Mouse (Mus musculus) testis, postnatal 10 days (tissue): ENCODE data around the gene Tfpi.
"Not testable (repeated sequence)": the region's sequence is repeated elsewhere in the genome, so short reads cannot be mapped to it uniquely, and the experiment has no call there.

Experiments used
- DNase-seq: peaks from one replicate; pipeline ENCODE4 v3.0.0; 2021; ENCODE audit warnings: low spot score

Tfpi gene

DNA sequence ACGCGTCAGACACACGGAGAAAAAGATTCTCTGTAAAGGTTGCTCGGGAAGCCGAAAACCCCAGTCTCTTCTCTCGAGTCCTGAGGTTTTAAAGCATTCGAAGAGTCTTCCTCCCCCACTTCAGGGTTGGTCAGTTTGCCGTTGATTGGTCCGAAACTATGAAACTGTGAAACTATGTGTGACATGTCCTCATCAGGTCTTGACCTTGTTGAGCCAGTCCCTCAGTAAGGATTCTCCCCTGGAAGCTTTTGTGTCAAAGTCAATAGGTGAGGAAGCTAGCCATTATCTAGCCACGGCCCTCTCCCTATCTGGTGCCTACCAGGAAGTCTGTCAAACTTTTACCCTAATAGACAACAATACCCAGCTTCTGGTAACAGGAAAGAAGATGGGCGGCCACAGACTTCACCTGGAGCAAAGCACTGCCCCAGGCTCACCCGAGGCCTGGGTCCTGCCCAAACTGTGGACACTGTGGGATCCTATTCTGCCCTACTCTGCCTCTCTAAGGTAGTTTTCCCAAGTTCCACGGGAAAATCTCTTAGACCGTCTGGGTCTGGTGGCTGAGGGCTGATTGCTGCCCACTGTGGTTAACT lies 2.5 kb downstream of the Tfpi start:
- no peak for DNase-seq

DNA sequence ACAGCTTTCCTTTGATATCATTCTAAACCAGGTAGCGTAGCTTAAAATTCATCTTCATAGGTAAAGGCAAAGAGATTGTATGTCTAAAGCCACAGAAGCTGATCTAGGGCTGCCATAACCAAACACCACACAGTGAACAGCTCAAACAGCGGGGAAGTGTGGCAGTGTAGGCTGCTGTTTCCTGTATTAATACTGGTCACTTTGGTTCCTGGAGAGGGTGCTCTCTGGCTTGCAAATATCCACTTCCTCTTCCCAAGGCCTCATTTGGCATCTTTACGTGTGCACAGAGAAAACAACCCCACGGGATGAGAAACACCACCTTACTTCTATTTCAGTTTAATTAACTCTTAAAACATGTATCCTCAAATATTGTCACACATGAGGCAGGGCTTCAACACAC lies 9.2 kb downstream of the Tfpi start:
- no peak for DNase-seq

DNA sequence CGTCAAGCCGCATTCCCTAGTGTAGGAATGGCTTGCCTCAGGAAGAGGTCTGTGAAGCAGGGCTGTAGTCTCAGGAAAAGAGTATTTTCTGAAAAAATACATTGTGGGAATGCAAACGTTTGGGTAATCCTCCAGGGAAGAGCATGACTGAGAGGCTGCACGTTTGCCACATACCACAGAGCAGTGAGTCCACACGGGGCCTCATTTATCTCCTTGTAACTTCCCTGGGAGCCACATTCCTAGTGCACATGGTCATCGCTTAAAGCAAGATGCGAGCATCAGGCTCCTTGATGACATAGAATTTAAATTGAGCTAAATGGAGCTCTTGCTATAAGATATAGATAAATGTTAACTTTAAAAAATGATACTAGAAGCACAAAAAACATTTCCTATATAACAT lies 11.6 kb downstream of the Tfpi start:
- DNase-seq: no peak

DNA sequence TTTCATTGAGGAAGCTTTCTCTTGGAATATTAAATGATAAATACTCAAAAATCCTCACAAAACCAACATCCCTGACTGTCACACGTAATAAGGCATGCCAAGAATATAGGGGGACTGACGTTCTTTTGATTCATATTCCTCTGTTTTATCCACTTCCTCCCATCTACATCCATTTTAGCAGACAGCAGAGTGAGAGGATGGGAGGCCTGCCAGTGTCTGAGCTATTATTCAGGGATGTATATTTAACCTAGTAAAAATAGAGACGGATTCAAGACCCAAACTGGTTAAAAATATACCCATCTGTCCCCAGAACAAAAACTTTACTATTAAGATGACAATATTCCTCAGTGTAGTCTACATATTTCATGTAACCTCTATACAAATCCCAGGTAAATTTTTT lies 14.2 kb downstream of the Tfpi start:
- no peak for DNase-seq

DNA sequence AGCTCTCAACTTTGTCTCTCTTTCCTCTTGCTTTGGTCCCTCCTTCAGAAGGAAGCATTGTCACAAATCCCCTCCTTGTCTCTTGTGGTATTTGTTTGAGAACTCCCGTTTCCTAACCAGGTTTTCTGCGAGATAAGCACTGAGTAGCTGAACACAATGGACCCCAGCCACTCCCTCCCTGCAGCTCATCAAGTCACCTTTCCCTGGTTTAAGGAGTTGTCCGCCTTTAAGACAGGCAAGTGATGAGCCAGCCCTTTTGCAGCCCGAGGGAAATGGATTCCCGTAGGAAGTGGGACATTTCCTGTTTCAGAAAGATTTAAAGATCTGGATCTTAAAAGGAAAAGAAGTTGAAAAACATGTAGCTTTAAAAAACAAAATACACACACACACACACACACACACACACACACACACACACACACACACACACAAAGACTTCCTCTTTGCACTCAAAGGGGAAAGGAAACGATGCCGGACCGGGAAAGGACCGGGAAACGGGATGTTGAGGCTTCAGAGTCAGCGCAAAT lies 16.9 kb downstream of the Tfpi start:
- DNase-seq: no peak

DNA sequence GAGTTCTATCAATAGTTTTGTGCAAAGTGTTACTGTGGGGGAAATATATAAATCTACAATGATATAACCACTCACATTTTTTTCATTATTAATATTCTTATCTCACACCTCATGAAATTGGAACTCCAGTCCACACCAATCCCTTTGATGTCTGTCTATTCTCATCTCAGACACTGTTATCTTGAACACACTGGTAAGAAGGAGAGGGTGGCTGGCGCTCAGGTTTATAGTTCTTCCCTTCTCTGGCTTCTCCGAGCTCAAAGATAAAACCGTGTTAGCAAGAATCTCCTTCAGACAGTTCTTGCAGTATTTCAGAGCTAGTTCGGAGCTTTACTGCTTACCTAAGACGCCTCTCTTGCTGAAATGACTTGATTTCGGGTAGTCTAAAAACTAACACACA lies 19.4 kb downstream of the Tfpi start:
- DNase-seq: no peak

DNA sequence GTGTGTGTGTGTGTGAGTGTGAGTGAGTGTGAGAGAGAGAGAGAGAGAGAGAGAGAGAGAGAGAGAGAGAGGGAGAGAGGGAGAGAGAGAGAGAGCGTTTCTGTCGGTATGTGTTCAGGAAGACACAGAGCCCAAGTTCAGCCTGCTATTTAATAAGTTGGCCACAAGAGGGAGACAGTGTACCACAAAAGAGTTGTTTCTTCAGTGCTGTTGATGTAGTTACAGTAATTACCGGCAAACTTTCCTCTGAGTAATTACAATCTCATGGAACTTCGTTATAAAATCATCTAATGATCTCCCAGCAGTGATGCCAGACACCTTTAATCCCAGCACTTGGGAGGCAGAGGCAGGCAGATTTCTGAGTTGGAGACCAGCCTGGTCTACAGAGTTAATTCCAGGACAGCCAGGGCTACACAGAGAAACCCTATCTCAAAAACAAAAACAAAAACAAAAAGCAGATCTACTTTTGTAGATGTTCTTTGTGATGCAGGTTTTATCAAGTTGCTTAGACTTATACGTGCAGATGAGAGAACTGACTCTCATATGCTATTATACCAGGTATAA lies 21.3 kb downstream of the Tfpi start:
- DNase-seq: no peak

DNA sequence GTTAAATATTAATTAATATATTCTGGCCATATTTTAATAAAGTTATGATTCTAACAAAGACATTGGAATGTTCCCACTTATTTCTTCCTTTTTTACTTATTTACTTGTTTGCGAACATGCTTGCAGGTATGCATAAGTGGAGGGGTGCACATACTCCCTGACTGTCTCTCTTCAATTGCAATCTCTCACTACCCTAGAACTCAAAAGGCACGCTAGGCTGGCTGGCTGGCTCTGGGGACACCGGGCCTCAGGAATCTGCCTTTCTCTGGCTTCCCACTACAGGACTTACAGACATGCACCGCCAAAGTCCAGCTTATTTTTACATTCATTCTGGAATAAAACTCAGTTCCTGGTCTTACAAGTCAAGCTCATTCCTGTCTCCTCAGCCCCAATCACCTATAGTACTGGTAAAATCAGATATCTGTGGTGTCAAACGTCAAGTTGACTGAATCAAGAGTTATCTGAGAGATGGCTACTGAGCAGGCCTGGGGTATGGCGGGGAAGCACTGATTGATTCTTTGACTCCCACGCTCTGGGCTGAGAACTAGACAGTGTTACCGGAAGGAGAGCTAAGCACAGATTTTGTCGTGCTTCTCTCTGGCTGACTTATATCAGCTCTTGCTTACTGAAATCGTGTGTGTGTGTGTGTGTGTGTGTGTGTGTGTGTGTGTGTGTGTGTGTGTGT lies 21.9 kb downstream of the Tfpi start:
- no peak for DNase-seq

DNA sequence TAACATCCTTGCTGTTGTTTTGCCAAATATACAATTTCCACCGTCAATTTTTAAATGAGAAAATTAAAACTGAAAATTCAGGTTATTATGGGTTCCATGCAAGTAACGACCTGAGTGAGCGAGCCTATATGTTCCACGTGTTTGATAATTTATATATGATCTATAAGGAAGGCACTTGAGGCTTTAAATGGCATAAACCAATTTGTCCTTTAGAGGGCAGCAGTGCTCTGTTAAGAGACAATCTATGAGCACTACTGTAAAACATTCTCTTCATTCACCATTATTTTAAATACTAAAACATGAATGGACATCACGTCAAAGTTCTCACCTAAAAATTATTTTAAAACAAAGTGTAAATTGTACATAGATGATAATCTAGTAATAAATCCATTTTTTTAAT lies 22.5 kb downstream of the Tfpi start:
- DNase-seq: no peak

DNA sequence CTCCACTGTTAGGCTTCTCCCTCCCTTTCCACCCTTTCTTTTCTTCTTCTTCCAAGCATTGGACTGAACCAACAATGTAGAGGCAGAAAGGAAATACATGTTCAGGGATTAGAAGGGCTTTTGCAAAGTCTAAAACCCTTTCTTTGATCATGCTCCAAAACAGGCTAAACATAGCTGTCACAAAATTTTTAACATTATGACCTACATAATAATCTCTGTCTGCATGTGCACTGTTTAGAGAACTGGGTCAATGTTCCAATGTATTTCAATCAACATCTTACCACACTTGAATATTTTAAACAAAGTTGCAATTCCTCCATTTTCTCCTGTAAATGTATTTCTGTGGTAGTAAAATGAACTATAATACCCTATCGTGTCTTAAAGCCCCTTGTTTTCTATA lies 31.1 kb downstream of the Tfpi start:
- no peak for DNase-seq

DNA sequence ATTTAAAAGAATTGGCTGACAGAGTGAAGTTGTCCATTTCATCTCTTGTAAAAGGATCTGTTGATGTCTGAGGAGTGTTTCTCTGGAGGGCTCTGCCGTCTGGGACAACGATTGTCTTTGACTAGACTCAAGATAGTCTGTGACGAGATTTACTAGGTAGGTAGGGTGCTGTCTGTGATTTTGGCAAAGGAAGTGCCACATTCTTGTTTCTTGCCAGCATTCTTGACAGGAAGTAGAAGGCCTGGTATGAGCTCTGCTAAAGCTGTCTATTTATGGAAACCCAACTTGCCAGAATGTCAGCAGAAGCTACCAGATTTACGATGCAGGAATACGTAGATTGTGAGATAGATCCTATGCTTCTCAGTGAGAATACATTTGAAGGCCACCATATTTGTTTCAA lies 34.6 kb downstream of the Tfpi start:
- DNase-seq: no peak

DNA sequence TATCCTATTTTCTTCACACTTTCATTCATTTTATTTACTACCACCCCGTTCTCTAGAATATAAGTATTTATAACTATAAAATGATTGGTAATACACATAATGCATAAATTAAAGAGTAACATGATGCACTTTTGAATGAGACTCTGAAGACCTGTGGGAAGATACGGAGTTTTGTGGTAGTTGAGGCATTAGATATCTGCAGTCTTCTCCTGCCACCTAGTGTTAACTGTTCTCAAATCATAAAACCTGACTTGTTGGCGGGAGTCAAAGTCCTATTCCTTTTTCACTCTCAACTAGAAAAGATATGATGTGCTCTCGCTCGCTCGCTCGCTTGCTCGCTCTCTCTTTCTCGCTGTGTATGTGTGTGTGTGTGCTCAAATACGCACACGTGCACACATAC lies 46.9 kb downstream of the Tfpi start:
- no peak for DNase-seq

DNA sequence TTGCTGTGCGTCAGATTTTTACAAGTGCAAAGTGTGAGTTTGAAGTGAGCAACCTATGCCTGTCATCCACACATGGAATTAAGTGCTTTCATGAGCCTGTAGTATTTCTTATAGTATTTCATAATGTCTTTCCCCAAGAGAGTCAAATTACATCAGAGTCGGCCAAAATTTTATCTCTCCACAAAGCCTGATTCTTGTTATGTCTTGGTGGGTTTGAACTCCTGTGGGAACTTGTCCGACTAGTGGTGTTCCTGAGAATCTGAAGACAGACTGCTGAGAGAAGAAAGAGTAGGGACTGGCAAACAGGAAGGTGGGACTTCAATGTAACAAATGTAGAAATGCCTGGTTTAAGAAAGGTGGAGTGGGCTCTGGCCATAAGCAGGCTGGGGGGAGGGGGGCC lies 47.7 kb downstream of the Tfpi start:
- DNase-seq: no peak

DNA sequence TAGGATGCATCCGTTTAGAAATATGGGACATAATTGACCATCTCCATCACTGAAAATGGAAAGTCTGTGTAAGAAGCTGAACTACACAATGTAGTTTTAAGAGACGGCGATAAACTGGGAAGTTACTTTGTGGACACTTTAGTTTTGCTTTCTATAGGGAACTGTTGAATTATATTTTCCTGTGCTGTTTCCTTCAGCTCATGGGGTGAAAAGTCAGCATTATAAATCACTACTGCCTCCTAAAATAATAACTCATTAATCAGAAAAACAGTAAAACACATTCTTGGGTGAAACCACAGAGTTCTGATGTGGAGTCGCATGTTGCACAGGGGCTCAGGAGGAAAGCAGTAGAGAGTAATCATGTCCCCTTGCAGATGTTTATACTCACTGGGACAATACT lies 50.0 kb downstream of the Tfpi start:
- no peak for DNase-seq

DNA sequence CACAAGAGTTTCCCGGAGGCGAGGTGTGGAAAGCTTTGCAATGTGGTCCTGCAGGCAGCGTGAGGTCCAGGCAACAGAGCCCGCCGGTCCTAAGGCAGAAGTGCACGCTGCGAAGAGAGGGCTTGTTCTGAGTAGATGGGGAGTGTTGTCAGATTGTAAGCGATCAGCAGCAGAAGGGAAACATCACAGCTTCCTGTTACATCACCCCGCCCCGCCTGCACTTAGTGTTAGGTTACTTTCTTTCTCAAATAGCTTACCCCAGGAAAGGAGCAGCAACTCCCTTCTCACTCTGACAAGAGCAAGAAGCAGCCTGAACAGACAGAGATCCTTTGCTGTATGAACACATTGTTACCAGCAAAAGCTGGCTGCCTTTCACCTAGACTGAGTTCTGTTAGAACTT lies 51.4 kb downstream of the Tfpi start, which contains the start of gene Calcrl:
Calcrl (minus strand) TSS at position 274 of the 400 bp plus-strand sequence.
- DNase-seq: peak; percentile 61

DNA sequence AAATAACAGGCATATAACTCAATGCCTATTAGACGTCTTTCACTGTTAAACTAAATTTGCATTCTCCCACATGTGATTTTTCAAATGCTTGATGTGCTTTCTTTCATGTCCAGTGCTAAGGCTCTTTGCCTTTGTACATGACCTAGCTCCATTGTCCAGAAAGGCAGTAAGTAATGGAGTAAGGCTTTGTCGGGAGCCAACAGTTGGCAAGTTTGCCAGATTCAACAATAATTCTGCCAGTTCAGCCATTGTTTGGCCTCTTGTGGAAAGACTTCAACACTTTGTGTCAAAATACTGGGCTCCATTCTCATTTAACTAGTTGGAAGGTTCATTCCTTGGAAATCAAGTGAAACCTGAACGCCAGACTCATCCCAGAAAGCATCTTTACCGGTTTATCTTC lies 60.1 kb downstream of the Tfpi start:
- DNase-seq: no peak

DNA sequence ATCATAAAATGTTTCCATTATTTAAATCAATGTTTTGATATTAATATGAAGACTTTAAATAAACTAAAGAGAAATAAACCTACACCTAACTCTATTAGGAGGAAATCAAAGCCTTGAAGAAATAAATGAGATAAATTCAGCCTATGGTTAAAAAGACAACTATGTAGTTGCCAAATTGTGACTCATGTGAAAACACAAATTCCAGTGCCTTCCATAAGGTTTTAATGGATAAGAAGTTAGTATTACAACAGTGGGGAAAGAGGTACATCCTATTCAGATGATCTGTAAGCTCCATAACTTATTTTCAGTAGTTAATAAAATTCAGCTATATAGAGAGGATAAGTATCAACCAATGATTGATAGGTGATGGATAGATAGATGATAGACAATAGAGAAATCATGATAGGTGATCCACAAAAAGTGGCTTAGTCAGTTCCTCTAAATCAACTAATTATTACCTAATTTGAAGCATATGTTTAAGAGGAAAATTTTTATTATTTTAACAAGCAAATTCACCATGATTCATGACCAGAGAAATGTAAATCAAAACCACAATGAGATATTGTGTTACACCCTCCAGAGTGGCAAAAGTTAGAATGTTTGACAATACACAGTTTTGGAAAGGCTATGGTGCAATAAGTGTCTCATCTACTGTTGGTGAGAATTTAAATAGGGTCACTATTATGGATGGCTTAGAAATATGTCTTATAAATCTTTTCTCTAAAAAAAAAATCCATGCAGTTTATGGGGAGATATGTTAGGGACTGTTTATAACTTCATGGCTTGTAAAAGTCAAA lies 66.6 kb downstream of the Tfpi start:
- no peak for DNase-seq

DNA sequence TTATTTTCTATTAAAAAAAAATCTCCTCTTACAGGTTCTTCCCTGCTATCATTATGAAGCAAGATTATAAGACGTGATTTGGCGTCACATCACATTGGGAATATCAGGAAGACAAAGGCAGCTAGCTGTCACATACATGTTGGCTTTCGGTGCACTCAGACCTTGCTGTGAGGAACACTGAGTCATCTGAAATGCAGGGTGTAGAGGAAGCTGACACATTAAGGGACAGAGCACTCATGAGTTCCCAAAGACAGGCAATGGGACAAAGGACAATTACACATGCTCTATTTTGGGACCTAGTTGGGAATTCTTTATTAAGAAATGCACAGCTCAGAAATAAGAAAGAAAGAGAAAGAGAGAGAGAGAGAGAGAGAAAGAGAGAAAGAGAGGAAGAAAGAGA lies 71.7 kb downstream of the Tfpi start:
- DNase-seq: no peak

DNA sequence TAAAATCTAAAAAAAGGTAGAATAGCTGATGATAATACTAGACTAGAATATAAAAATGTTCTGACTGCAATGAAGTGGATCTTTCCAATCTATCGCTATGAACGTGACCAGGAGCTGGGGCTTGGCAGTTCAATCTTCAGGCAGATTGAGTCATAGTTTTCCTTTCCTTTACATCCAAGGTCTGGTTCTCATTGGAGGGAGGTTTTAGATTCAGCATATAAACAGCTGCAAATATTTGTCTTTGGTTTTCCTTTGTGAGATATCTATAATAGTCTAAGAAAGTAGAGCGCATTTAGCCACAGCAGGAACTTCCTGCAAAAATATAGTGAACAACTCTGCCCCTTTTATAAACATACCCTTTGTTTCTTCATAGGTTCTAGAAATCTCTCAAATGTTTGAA lies 73.9 kb downstream of the Tfpi start:
- no peak for DNase-seq

DNA sequence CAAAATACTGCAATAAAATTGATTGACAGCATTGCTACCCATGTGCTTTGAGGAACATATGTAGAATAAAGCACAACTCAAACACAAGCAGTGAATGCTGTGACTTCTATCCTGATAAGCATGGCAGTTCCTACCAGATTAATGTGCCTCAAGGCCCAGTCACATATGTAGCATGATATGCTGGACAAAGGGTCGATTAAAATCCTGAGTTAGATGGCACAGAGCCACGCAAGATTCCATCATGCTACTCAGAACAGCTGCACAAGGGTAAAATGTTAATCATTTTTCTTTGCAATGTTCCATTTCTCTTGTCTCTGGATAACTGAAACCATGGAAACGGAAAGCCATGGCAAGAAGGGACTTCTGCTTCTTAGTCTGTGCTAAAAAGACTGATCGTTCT lies 80.0 kb downstream of the Tfpi start:
- DNase-seq: no peak

DNA sequence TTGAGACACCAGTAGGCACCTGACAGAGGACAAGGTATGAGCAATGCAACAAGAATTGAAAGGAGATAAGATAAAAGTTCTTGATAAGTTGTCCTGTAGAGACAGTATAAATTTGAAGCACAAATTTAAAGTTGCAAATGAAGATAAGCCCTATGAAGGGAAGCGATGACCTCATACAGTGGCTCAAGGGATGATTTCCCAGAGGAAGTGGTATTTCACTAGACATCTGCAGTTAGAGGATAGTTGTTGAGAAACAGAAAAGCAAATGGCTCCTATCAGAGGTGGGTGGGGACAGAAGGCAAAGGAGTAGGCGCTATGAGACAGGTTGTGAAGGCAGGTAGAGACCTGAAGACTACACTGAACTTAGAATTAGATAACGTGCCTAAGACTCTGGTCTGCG lies 83.3 kb downstream of the Tfpi start:
- DNase-seq: no peak

DNA sequence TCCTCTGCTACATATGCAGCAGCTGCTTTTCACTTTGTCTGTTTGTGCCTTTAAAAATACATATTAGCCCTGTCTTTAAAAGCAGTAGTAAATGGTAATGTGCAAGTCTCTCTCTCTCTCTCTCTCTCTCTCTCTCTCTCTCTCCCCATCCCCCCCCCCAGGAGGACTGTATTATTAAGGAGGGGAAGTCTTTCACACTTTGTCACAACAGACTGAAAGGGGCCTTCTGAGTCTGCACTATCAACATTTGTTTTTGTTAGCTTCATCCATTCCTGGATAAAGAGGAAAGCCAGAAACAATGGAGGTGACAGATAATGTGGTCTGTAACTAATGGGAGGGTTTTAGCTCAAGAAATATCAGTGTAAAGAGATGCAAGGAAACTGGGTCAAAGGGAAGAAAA lies 87.5 kb downstream of the Tfpi start:
- no peak for DNase-seq

DNA sequence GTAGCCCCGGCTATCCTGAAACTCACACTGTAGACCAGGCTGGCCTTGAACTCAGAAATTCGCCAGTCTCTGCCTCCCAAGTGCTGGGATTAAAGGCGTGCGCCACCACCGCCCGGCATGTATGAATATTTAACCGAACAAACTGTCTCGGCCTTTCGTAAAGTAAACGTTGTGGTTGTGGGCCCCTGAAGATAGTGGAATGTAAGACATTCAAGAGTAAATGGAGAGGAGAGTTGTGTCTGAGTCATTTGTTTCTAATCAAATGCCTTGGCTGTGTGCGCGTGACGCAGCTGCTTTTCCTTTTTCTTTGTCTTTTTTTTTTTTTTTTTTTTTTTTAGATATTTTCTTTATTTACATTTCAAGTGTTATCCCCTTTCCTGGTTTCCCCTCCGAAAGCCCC lies 88.0 kb downstream of the Tfpi start:
- DNase-seq: not testable (repeated sequence)
